Mouse (Mus musculus) myocyte (in vitro differentiated cells): ENCODE results near the gene Tfec.

Experiments used
- E2F4 ChIP-seq: IDR thresholded peaks from one replicate; pipeline ENCODE4 v1.6.1; 2011; ENCODE audit warnings: mild to moderate bottlenecking, control low read depth, moderate library complexity; ENCODE audit not compliant: insufficient read depth
- MAX ChIP-seq: IDR thresholded peaks from one replicate; pipeline ENCODE4 v1.6.1; 2011; ENCODE audit warnings: low read depth, mild to moderate bottlenecking, control low read depth
- MYOG ChIP-seq, 3 experiments: IDR thresholded peaks; one replicate each; pipeline ENCODE4 v1.6.1; 2011; ENCODE audit warnings: control low read depth in 2 of 3, low read depth in 2 of 3, mild to moderate bottlenecking in 2 of 3; ENCODE audit not compliant: insufficient read length in 2 of 3, control insufficient read depth in 1 of 3, insufficient read depth in 1 of 3
- POLR2A ChIP-seq: IDR thresholded peaks from one replicate; pipeline ENCODE4 v1.6.1; 2011; ENCODE audit warnings: low read depth, mild to moderate bottlenecking, control low read depth, moderate library complexity; ENCODE audit not compliant: insufficient read length
- POLR2AphosphoS2 ChIP-seq: IDR thresholded peaks from one replicate; pipeline ENCODE4 v1.6.1; 2011; ENCODE audit warnings: low read depth, control low read depth; ENCODE audit not compliant: insufficient read length
- SRF ChIP-seq: IDR thresholded peaks from one replicate; pipeline ENCODE4 v1.6.1; 2011; ENCODE audit warnings: low read depth; ENCODE audit not compliant: control insufficient read depth, insufficient read length
- TCF12 ChIP-seq: IDR thresholded peaks from one replicate; pipeline ENCODE4 v1.6.1; 2011; ENCODE audit warnings: mild to moderate bottlenecking, control low read depth; ENCODE audit not compliant: poor library complexity, insufficient read depth, severe bottlenecking
- USF1 ChIP-seq: IDR thresholded peaks from one replicate; pipeline ENCODE4 v1.6.1; 2011; ENCODE audit warnings: low read depth, mild to moderate bottlenecking, control low read depth, moderate library complexity

DNA sequence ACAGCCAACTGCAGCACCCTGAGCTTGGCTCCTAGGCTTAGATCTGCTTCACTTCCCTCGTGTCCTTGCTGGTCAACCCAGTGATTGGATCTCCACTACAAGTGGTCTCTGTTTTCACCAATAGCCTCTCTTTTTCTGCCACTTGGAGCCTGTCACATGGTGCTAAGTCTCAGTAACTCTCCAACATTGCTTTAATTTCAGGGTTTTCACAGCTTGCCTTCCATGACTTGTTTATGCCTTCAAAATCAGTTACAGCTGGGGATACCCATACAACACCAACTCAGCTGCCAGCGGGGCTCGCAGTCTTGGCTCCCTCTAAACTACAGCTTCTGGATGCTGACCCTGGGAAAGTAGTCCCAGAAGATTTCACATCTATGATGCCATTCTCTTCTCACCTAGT lies 113.1 kb downstream of the Tfec start:
- TF ChIP-seq TCF12 = no peak
- no peak for TF ChIP-seq POLR2A
- no peak for TF ChIP-seq E2F4
- no peak for TF ChIP-seq SRF
- TF ChIP-seq MAX = no peak
- TF ChIP-seq POLR2AphosphoS2 = no peak
- TF ChIP-seq USF1 = no peak
- no peak for TF ChIP-seq MYOG (IDR thresholded peaks at IDR 0.05; ENCODE audit: control insufficient read depth in 1 of 3, insufficient read depth in 1 of 3, insufficient read length in 2 of 3, low read depth in 2 of 3)
